ENCODE assay signal across 8 mouse cellular contexts in genomic region chr3:106483297-106483696, GRCm38 (mm10). TPM values are rescaled to one million over a fixed set of nuclear protein-coding genes. Genes with fewer than 3 reads are reported as not detected.
DNase-seq lines count a peak whose midpoint lies in the region; ATAC-seq and TF ChIP-seq lines count a peak whose summit lies in the region.

No protein-coding gene starts in this region.

- 72% methylated on average over 7 of the region's 7 CpGs for WGBS in forebrain, postnatal 0 days
- WGBS in forebrain, embryonic 14.5 days: 79% methylated on average over 7 of the region's 7 CpGs
- 49% methylated on average over 7 of the region's 7 CpGs for WGBS in lung, embryonic 14.5 days
- WGBS in midbrain, embryonic 13.5 days: 81% methylated on average over 7 of the region's 7 CpGs

- H3K36me3 ChIP-seq in forebrain, postnatal 0 days (ENCODE audit: insufficient read depth): no peaks in the 10 kb centered on the region
- no peaks in the 10 kb centered on the region for H3K36me3 ChIP-seq in forebrain, embryonic 14.5 days (ENCODE audit: control insufficient read depth, insufficient read depth, low read length)
- no peaks in the 10 kb centered on the region for H3K36me3 ChIP-seq in lung, embryonic 14.5 days (ENCODE audit: insufficient read depth)
- no peaks in the 10 kb centered on the region for H3K36me3 ChIP-seq in midbrain, embryonic 13.5 days

- H3K4me3 ChIP-seq in forebrain, postnatal 0 days (ENCODE audit: low read depth, low read length): no peak overlapping the region
- H3K4me3 ChIP-seq in forebrain, embryonic 14.5 days (ENCODE audit: low read depth, low read length): no peak overlapping the region
- no peak overlapping the region for H3K4me3 ChIP-seq in lung, embryonic 14.5 days (ENCODE audit: low read depth, low read length)
- no peak overlapping the region for H3K4me3 ChIP-seq in midbrain, embryonic 13.5 days (replicated peaks)

- ATAC-seq in forebrain, postnatal 0 days: 0 out of 2 replicates have a peak, but pooled peaks have one; percentile 14
- no peak for ATAC-seq in forebrain, embryonic 14.5 days
- peak; percentile 31; the same call in 1 of the 2 replicates for ATAC-seq in lung, embryonic 14.5 days (ENCODE audit: insufficient read depth)
- ATAC-seq in common myeloid progenitor, adult 5-6 weeks (replicated peaks; ENCODE audit: low read depth, poor library complexity, severe bottlenecking): peak; percentile 48
- ATAC-seq in midbrain, embryonic 13.5 days: peak; percentile 50; the same call in 1 of the 2 replicates

- 0 out of 2 replicates have a peak, but pooled peaks cover 9% of the 10 kb centered on the region for H3K4me1 ChIP-seq in forebrain, postnatal 0 days (ENCODE audit: insufficient read depth)
- peaks cover 7% of the 10 kb centered on the region; the same call in 1 of the 2 replicates for H3K4me1 ChIP-seq in forebrain, embryonic 14.5 days (ENCODE audit: control insufficient read depth, insufficient read depth, low read length)
- H3K4me1 ChIP-seq in lung, embryonic 14.5 days (ENCODE audit: insufficient read depth): no peaks in the 10 kb centered on the region
- peaks cover 10% of the 10 kb centered on the region for H3K4me1 ChIP-seq in midbrain, embryonic 13.5 days (replicated peaks)

- H3K27ac ChIP-seq in forebrain, postnatal 0 days (ENCODE audit: low read depth, low read length): no peak overlapping the region
- H3K27ac ChIP-seq in forebrain, embryonic 14.5 days (ENCODE audit: low read depth, low read length): no peak overlapping the region
- no peak overlapping the region for H3K27ac ChIP-seq in lung, embryonic 14.5 days (ENCODE audit: low read depth)
- H3K27ac ChIP-seq in midbrain, embryonic 13.5 days: no peak overlapping the region

- no peaks in the 10 kb centered on the region for H3K27me3 ChIP-seq in forebrain, postnatal 0 days (ENCODE audit: insufficient read depth, low read length)
- H3K27me3 ChIP-seq in forebrain, embryonic 14.5 days (replicated peaks; ENCODE audit: control insufficient read depth, insufficient read depth, low read length): 0 out of 2 replicates have a peak, but pooled peaks cover 3% of the 10 kb centered on the region
- no peaks in the 10 kb centered on the region for H3K27me3 ChIP-seq in lung, embryonic 14.5 days (ENCODE audit: insufficient read depth, low read length)
- H3K27me3 ChIP-seq in midbrain, embryonic 13.5 days: peaks cover 14% of the 10 kb centered on the region; the same call in 1 of the 2 replicates

- TF ChIP-seq CTCF in forebrain, postnatal 0 days (IDR thresholded peaks at IDR 0.05; ENCODE audit: low read depth): no peak
- TF ChIP-seq CTCF in lung, embryonic 14.5 days (IDR thresholded peaks at IDR 0.05; ENCODE audit: low read depth): no peak

- H3K9me3 ChIP-seq in forebrain, postnatal 0 days (ENCODE audit: low read length): no peaks in the 10 kb centered on the region
- H3K9me3 ChIP-seq in forebrain, embryonic 14.5 days (replicated peaks; ENCODE audit: control insufficient read depth, low read length): no peaks in the 10 kb centered on the region
- no peaks in the 10 kb centered on the region for H3K9me3 ChIP-seq in lung, embryonic 14.5 days (ENCODE audit: low read depth, low read length)
- H3K9me3 ChIP-seq in midbrain, embryonic 13.5 days: no peaks in the 10 kb centered on the region

- no peak overlapping the region for H3K9ac ChIP-seq in forebrain, postnatal 0 days
- no peak overlapping the region for H3K9ac ChIP-seq in forebrain, embryonic 14.5 days (ENCODE audit: low read length)
- H3K9ac ChIP-seq in lung, embryonic 14.5 days: no peak overlapping the region
- no peak overlapping the region for H3K9ac ChIP-seq in midbrain, embryonic 13.5 days (replicated peaks)

- no peak for DNase-seq in forebrain, postnatal 0 days
- DNase-seq in forebrain, embryonic 14.5 days (ENCODE audit: low spot score): no peak
- peak; percentile 38 for DNase-seq in lung, embryonic 14.5 days
- no peak for DNase-seq in lung, postnatal 14 days
- DNase-seq in retina, postnatal 1 day: no peak
- DNase-seq in cerebellum, adult 11-12 months: no peak

- no peak overlapping the region for H3K4me2 ChIP-seq in forebrain, postnatal 0 days (ENCODE audit: low read depth)
- H3K4me2 ChIP-seq in forebrain, embryonic 14.5 days (ENCODE audit: low read length): no peak overlapping the region
- H3K4me2 ChIP-seq in lung, embryonic 14.5 days: peak overlapping the region; percentile 86
- H3K4me2 ChIP-seq in midbrain, embryonic 13.5 days (replicated peaks): no peak overlapping the region

RNA-seq across cellular contexts. Expression of gene Dennd2d, which starts 1.1 kb away (rescaled TPM):
- 0.31 and 0.90 TPM in 2 replicates for total RNA-seq in forebrain, postnatal 0 days (2014; rRNA removed)
- polyA plus RNA-seq in forebrain, postnatal 0 days (2015; fragmentation: Nextera tagmentation; extraction: Ambion mirVana): 0.30 and 0.63 TPM in 2 replicates
- polyA plus RNA-seq in forebrain, embryonic 14.5 days (2014; fragmentation: Nextera tagmentation; extraction: Ambion mirVana): 0.42 and 0.56 TPM in 2 replicates
- polyA plus RNA-seq in lung, embryonic 14.5 days (2014; fragmentation: Nextera tagmentation; extraction: Ambion mirVana): 7.8 and 8.8 TPM in 2 replicates
- 16.2 and 18.0 TPM in 2 replicates for total RNA-seq in common myeloid progenitor, adult 5-6 weeks (2017)
- 0.09 and 0.18 TPM in 2 replicates for polyA plus RNA-seq in midbrain, embryonic 13.5 days (2015; fragmentation: Nextera tagmentation; extraction: Ambion mirVana)
